Mouse (Mus musculus): Measurements from ENCODE around the gene Ccdc181.

GRCm38 (mm10) chr1:164294071-164294470 lies 18.7 kb downstream of the Ccdc181 start:
- TF ChIP-seq POLR2A (IDR thresholded peaks at IDR 0.05; ENCODE audit: borderline replicate concordance, insufficient read depth, low read length) (no peak), CTCF (IDR thresholded peaks at IDR 0.05; ENCODE audit: borderline replicate concordance, insufficient read depth, low read depth, low read length) (no peak)
